Mouse (Mus musculus) kidney, adult 2 months (tissue): ENCODE data around the gene Dnah8.

Experiments
- CTCF ChIP-seq: fragments of 200-500 bp; conservative IDR thresholded peaks from 2 replicates; pipeline ENCODE4 v1.5.1; 2011; ENCODE audit warnings: low read depth, mild to moderate bottlenecking, control low read depth, low read length, moderate library complexity, mixed read lengths; ENCODE audit not compliant: insufficient read depth, insufficient read length
- POLR2A ChIP-seq: fragments of 200-500 bp; IDR thresholded peaks from one replicate; pipeline ENCODE4 v1.6.1; 2011; ENCODE audit warnings: low read depth, low read length, control low read depth

DNA sequence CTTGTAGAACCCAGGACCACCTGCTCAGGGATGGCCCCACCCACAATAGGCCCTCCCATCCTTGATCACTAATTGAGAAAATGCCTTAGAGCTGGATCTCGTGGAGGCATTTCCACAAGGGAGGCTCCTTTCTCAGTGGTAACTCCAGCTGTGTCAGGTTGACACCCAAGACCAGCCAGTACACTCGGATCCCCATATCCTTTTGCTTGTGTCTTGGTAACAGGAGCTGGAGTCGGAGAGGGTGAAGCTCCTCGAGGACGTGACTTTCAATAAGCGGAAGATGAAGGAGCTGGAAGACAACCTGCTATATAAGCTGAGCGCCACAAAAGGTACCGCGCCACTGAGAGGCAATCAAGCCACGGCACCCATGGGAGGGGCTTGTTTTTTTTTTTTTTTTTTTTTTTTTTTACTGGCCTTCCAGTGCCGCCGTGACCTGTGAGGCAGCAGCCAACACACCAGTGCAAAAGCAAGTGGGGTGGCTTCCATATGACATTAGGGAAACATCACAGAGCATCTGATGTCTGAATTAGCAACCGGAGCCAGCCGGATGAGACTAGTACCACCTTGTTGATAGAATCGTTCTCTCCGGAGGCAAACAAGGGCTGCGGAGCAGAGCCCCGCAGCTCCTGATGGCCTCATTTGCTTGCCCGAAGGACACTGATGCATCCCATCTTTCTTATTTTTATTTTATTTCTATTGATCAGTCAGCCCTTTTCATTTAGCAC, 176.3 kb downstream of the Dnah8 start:
- TF ChIP-seq CTCF (no peak), POLR2A (no peak)
